Mouse (Mus musculus) stomach, postnatal 0 days (tissue): ENCODE data around the gene Dbil5.

ENCODE experiments used
- CTCF ChIP-seq: IDR thresholded peaks from 2 replicates; pipeline ENCODE4 v1.5.1; 2016; ENCODE audit warnings: antibody characterized with exemption, low read depth, mild to moderate bottlenecking, moderate library complexity
- EP300 ChIP-seq: optimal IDR thresholded peaks from 2 replicates; pipeline ENCODE3; 2016; ENCODE audit warnings: antibody characterized with exemption

DNA sequence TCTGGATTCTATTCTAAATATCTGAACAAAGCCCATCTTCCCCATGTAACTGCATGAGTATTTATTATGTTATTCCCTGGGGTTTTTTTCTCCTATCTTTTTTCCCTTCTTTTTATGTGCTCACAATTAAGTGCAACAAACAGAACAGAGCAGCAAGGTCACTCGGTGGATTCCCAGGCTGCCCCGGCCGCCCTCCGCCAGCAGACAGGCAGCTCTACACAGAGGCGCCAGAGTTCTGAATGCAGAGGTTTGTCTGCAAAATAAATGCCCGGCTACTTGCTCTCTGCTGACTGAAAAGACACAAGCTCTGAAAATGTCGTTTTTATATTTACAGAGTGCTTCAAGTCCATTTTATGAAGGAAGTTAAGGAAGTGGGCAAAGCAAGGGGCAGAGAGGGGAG lies 50.1 kb downstream of the Dbil5 start:
- TF ChIP-seq CTCF = no peak
- no peak for TF ChIP-seq EP300
